Mouse (Mus musculus): Measurements from ENCODE around the gene Khk.

DNA sequence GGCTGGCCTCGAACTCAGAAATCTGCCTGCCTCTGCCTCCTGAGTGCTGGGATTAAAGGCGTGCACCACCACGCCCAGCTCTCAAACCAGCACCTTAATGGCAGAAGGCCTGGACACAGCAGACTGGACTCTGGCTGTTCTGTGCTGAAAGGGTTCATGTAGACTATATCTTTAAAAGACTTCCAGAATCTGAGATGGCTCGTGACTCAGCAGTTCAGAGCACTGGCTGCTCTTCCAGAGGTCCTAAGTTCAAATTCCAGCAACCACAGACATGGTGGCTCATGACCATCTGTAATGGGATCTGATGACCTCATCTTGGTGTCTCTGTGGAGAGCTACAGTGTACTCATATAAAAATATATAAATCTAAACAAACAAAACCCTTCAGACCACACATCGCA is 19.4 kb upstream of the Khk start:
- no peak for TF ChIP-seq POLR2A (IDR thresholded peaks at IDR 0.05; ENCODE audit: low read depth, low read length)
- no peak for TF ChIP-seq CTCF (IDR thresholded peaks at IDR 0.05; ENCODE audit: extremely low read depth, insufficient read length, insufficient replicate concordance, low read depth, low read length)
